Comparison of ENCODE assay signal across 14 mouse cellular contexts in genomic region chr15:9075608-9076200, GRCm38 (mm10). TPM values are rescaled to one million over a fixed set of nuclear protein-coding genes. Genes with fewer than 3 reads are reported as not detected.
DNase-seq lines count a peak whose midpoint lies in the region; ATAC-seq and TF ChIP-seq lines count a peak whose summit lies in the region.
"Had no signal": no experiment of that assay in that cellular context is flagged by ENCODE, and none has a peak within 500 bp of the region (broad histone marks: within the 10 kb centered on the region; RNA-seq: fewer than 3 reads in every experiment).

No protein-coding gene starts in this region.

- DNase-seq in heart, postnatal 36 days, result no peak
- no peak for DNase-seq in lung, adult 2 months
- DNase-seq in embryonic facial prominence, embryonic 14.5 days (ENCODE audit: low spot score), result no peak
- DNase-seq in retina, embryonic 14.5 days (ENCODE audit: low spot score), result no peak
- no peak for DNase-seq in left cerebral cortex, postnatal 36 days (ENCODE audit: low spot score in 2 of 2)
- DNase-seq: B cell, adult 2 months; cerebellum, postnatal 36 days; gastrocnemius, adult 2 months; layer of hippocampus, postnatal 36 days had no signal

- peak overlapping the region; percentile 86 for H3K27ac ChIP-seq in heart, embryonic 11.5 days (ENCODE audit: low read depth, low read length)
- peak overlapping the region; percentile 46 for H3K27ac ChIP-seq in lung, embryonic 16.5 days (ENCODE audit: low read length)
- no peak overlapping the region; the same call in 1 of the 2 replicates for H3K27ac ChIP-seq in embryonic facial prominence, embryonic 14.5 days (replicated peaks; ENCODE audit: low read depth, low read length)
- peak overlapping the region; percentile 98 for H3K27ac ChIP-seq in liver, embryonic 16.5 days (ENCODE audit: low read length)
- H3K27ac ChIP-seq: gastrocnemius, adult 2 months; limb, embryonic 13.5 days had no signal

- TF ChIP-seq CTCF in lung, adult 2 months (IDR thresholded peaks at IDR 0.05; ENCODE audit: insufficient read depth, low read length), result no peak

- TF ChIP-seq POLR2A in lung, adult 2 months (IDR thresholded peaks at IDR 0.05; ENCODE audit: borderline replicate concordance, extremely low read depth, low read depth, low read length), result no peak

- WGBS in heart, embryonic 11.5 days (ENCODE audit: insufficient replicate concordance), result 41% methylated on average over 14 of the region's 14 CpGs
- 37% methylated on average over 14 of the region's 14 CpGs for WGBS in lung, embryonic 16.5 days
- WGBS in lung, adult 2 months, result 54% methylated on average over 14 of the region's 14 CpGs
- 57% methylated on average over 14 of the region's 14 CpGs for WGBS in embryonic facial prominence, embryonic 14.5 days
- 23% methylated on average over 14 of the region's 14 CpGs for WGBS in liver, embryonic 16.5 days (ENCODE audit: insufficient replicate concordance)

- no peak for ATAC-seq in heart, embryonic 11.5 days (replicated peaks; ENCODE audit: insufficient number of reproducible peaks, low FRiP score, low TSS enrichment)
- ATAC-seq in lung, embryonic 16.5 days (ENCODE audit: low read depth), result no peak
- no peak for ATAC-seq in embryonic facial prominence, embryonic 14.5 days (ENCODE audit: low read depth)
- ATAC-seq in liver, embryonic 16.5 days (ENCODE audit: low read depth), result no peak

- peak overlapping the region; percentile 29 for H3K4me3 ChIP-seq in heart, embryonic 11.5 days (ENCODE audit: low read depth, low read length)
- H3K4me3 ChIP-seq in lung, embryonic 16.5 days (ENCODE audit: low read length), result no peak overlapping the region; the same call in 1 of the 2 replicates
- H3K4me3 ChIP-seq in lung, adult 2 months (replicated peaks; ENCODE audit: extremely low read depth, low read depth, low read length), result no peak overlapping the region
- no peak overlapping the region for H3K4me3 ChIP-seq in embryonic facial prominence, embryonic 14.5 days (ENCODE audit: low read depth, low read length)
- H3K4me3 ChIP-seq in liver, embryonic 16.5 days (ENCODE audit: low read depth, low read length), result peak overlapping the region; percentile 100
- H3K4me3 ChIP-seq: gastrocnemius, adult 2 months; limb, embryonic 13.5 days had no signal

- H3K9me3 ChIP-seq in heart, embryonic 11.5 days (replicated peaks; ENCODE audit: control insufficient read depth, low read length), result no peaks in the 10 kb centered on the region
- no peaks in the 10 kb centered on the region for H3K9me3 ChIP-seq in lung, embryonic 16.5 days (ENCODE audit: control insufficient read depth, low read length)
- no peaks in the 10 kb centered on the region for H3K9me3 ChIP-seq in embryonic facial prominence, embryonic 14.5 days (ENCODE audit: control insufficient read depth, low read length)
- H3K9me3 ChIP-seq in liver, embryonic 16.5 days (replicated peaks; ENCODE audit: control insufficient read depth, low read length), result no peaks in the 10 kb centered on the region
- H3K9me3 ChIP-seq: limb, embryonic 13.5 days had no signal

- H3K36me3 ChIP-seq in heart, embryonic 11.5 days (ENCODE audit: control insufficient read depth, insufficient read depth, low read length), result no peaks in the 10 kb centered on the region
- no peaks in the 10 kb centered on the region for H3K36me3 ChIP-seq in lung, embryonic 16.5 days (ENCODE audit: control insufficient read depth, insufficient read depth, low read length)
- H3K36me3 ChIP-seq in embryonic facial prominence, embryonic 14.5 days (ENCODE audit: control insufficient read depth, insufficient read depth, low read length), result no peaks in the 10 kb centered on the region
- H3K36me3 ChIP-seq in liver, embryonic 16.5 days (ENCODE audit: control insufficient read depth, insufficient read depth), result no peaks in the 10 kb centered on the region

- intact Hi-C loops in heart, postnatal 36 days (cut with DNase I), result no loop called here
- intact Hi-C loops in left cerebral cortex, postnatal 36 days (cut with DNase I), result no loop called here

- H3K27me3 ChIP-seq in heart, embryonic 11.5 days (ENCODE audit: control insufficient read depth, insufficient read depth, low read length), result no peaks in the 10 kb centered on the region
- no peaks in the 10 kb centered on the region for H3K27me3 ChIP-seq in lung, embryonic 16.5 days (ENCODE audit: control insufficient read depth, insufficient read depth, low read depth, low read length)
- no peaks in the 10 kb centered on the region for H3K27me3 ChIP-seq in embryonic facial prominence, embryonic 14.5 days (replicated peaks; ENCODE audit: control insufficient read depth, insufficient read depth, low read length)
- no peaks in the 10 kb centered on the region for H3K27me3 ChIP-seq in liver, embryonic 16.5 days (ENCODE audit: control insufficient read depth, insufficient read depth, low read depth, low read length)
- H3K27me3 ChIP-seq: limb, embryonic 13.5 days had no signal

- peaks cover 54% of the 10 kb centered on the region for H3K4me1 ChIP-seq in heart, embryonic 11.5 days (ENCODE audit: control insufficient read depth, insufficient read depth, low read length)
- peaks cover 45% of the 10 kb centered on the region for H3K4me1 ChIP-seq in lung, embryonic 16.5 days (replicated peaks; ENCODE audit: control insufficient read depth, insufficient read depth, low read length)
- H3K4me1 ChIP-seq in lung, adult 2 months (ENCODE audit: control insufficient read depth, insufficient read depth, low read length), result peaks cover 6% of the 10 kb centered on the region
- H3K4me1 ChIP-seq in embryonic facial prominence, embryonic 14.5 days (ENCODE audit: control insufficient read depth, insufficient read depth, low read length), result peaks cover 29% of the 10 kb centered on the region
- H3K4me1 ChIP-seq in liver, embryonic 16.5 days (ENCODE audit: control insufficient read depth, low read depth, low read length), result peaks cover 54% of the 10 kb centered on the region

- H3K4me2 ChIP-seq in heart, embryonic 11.5 days, result peak overlapping the region; percentile 75
- H3K4me2 ChIP-seq in lung, embryonic 16.5 days (ENCODE audit: low read depth, low read length), result peak overlapping the region; percentile 45
- no peak overlapping the region for H3K4me2 ChIP-seq in embryonic facial prominence, embryonic 14.5 days (ENCODE audit: low read depth, low read length)
- peak overlapping the region; percentile 89 for H3K4me2 ChIP-seq in liver, embryonic 16.5 days (ENCODE audit: low read depth, low read length)
- H3K4me2 ChIP-seq: limb, embryonic 13.5 days; midbrain, embryonic 11.5 days had no signal

- H3K9ac ChIP-seq in heart, embryonic 11.5 days (ENCODE audit: low read depth, low read length), result peak overlapping the region; percentile 47
- H3K9ac ChIP-seq in lung, embryonic 16.5 days (ENCODE audit: low read length), result peak overlapping the region; percentile 30; the same call in 1 of the 2 replicates
- H3K9ac ChIP-seq in embryonic facial prominence, embryonic 14.5 days (ENCODE audit: low read depth, low read length), result 0 out of 2 replicates have a peak overlapping the region, but pooled peaks have one; percentile 0
- peak overlapping the region; percentile 75 for H3K9ac ChIP-seq in liver, embryonic 16.5 days (ENCODE audit: low read depth, low read length)
- H3K9ac ChIP-seq: limb, embryonic 13.5 days had no signal

RNA-seq across cellular contexts. Expression of gene Nadk2, which starts 4.6 kb away (rescaled TPM):
- 57.1 and 65.3 TPM in 2 replicates for polyA plus RNA-seq in heart, embryonic 11.5 days (2014; fragmentation: Nextera tagmentation; extraction: Ambion mirVana)
- total RNA-seq in heart, postnatal 36 days (2021), result 10 to 100 TPM; 67.0 to 76.8 TPM
- polyA plus RNA-seq in lung, embryonic 16.5 days (2015; fragmentation: Nextera tagmentation; extraction: Ambion mirVana), result 27.4 and 31.8 TPM in 2 replicates
- 11.5 and 12.0 TPM in 2 replicates for polyA plus RNA-seq in lung, adult 2 months (2012; rRNA removed)
- polyA plus RNA-seq in embryonic facial prominence, embryonic 14.5 days (2014; fragmentation: Nextera tagmentation; extraction: Ambion mirVana), result 26.6 and 29.7 TPM in 2 replicates
- 85.7 and 88.8 TPM in 2 replicates for polyA plus RNA-seq in liver, embryonic 16.5 days (2015; fragmentation: Nextera tagmentation; extraction: Ambion mirVana)
- 10 to 100 TPM; 47.6 to 48.2 TPM for total RNA-seq in left cerebral cortex, postnatal 36 days (2021)

Comparison
In these comparisons a context has a peak if more than half of its experiments do, and no peak if none do; other contexts are left out.
1. H3K4me3 ChIP-seq: peak in heart, embryonic 11.5 days (single experiment) and liver, embryonic 16.5 days (single experiment); none in lung, embryonic 16.5 days (single experiment), lung, adult 2 months (single experiment) and embryonic facial prominence, embryonic 14.5 days (single experiment).
2. H3K9ac ChIP-seq: peak in every context shown above with its lines; median percentile 75 in liver, embryonic 16.5 days; 47 in heart, embryonic 11.5 days; 30 in lung, embryonic 16.5 days; 0 in embryonic facial prominence, embryonic 14.5 days.